Mouse (Mus musculus): ENCODE results near the gene Taf4.

Taf4 gene

GRCm38 (mm10) chr2:179976628-179977343 is at the start of gene Taf4:
Gene Taf4 (minus strand): TSS chr2:179976646.
- DNase-seq = peak; percentile 83 to 93

GRCm38 (mm10) chr2:180025861-180026200 is 49.4 kb upstream of the Taf4 start:
- DNase-seq = no peak

- DNase-seq = peak; percentile 33 to 68
Observed at GRCm38 (mm10) chr2:180025135-180025860, 48.9 kb upstream of the Taf4 start.

GRCm38 (mm10) chr2:180024401-180025098 is 48.1 kb upstream of the Taf4 start, which contains the start of gene Lsm14b:
Gene Lsm14b (plus strand): TSS chr2:180024987.
- peak; percentile 98 to 99 for DNase-seq

GRCm38 (mm10) chr2:180022751-180023150 is 46.3 kb upstream of the Taf4 start:
- DNase-seq = no peak

GRCm38 (mm10) chr2:180020919-180021318 is 44.5 kb upstream of the Taf4 start:
- no peak for DNase-seq

GRCm38 (mm10) chr2:180020091-180020661 is 43.7 kb upstream of the Taf4 start:
- no peak for DNase-seq

- no peak for DNase-seq
Observed at GRCm38 (mm10) chr2:180018573-180018972, 42.1 kb upstream of the Taf4 start.

- DNase-seq = no peak
Observed at GRCm38 (mm10) chr2:180017632-180018031, 41.2 kb upstream of the Taf4 start.

- no peak for DNase-seq
Observed at GRCm38 (mm10) chr2:180013686-180014085, 37.2 kb upstream of the Taf4 start.

GRCm38 (mm10) chr2:180011370-180011769 is 34.9 kb upstream of the Taf4 start:
- no peak for DNase-seq

GRCm38 (mm10) chr2:180010686-180011085 is 34.2 kb upstream of the Taf4 start:
- no peak for DNase-seq

- no peak for DNase-seq
Observed at GRCm38 (mm10) chr2:180006352-180007017, 30.0 kb upstream of the Taf4 start.

GRCm38 (mm10) chr2:180005656-180006351 is 29.4 kb upstream of the Taf4 start:
- no peak for DNase-seq

GRCm38 (mm10) chr2:180001635-180002034 is 25.2 kb upstream of the Taf4 start:
- DNase-seq = no peak

GRCm38 (mm10) chr2:179998431-179998830 is 22.0 kb upstream of the Taf4 start:
- no peak for DNase-seq

- no peak for DNase-seq
Observed at GRCm38 (mm10) chr2:179993071-179993470, 16.6 kb upstream of the Taf4 start.

GRCm38 (mm10) chr2:179989098-179989497 is 12.7 kb upstream of the Taf4 start:
- no peak for DNase-seq

- no peak for DNase-seq
Observed at GRCm38 (mm10) chr2:179986437-179987022, 10.1 kb upstream of the Taf4 start.

GRCm38 (mm10) chr2:179985695-179986094 is 9.2 kb upstream of the Taf4 start:
- no peak for DNase-seq

- DNase-seq = no peak
Observed at GRCm38 (mm10) chr2:179984830-179985229, 8.4 kb upstream of the Taf4 start.

GRCm38 (mm10) chr2:179982715-179983114 is 6.3 kb upstream of the Taf4 start:
- DNase-seq = no peak

Measured in kidney, postnatal 36 days (tissue).